Mouse (Mus musculus): Measurements from ENCODE around the gene Fam25c.
"Not testable (repeated sequence)": the region's sequence is repeated elsewhere in the genome, so short reads cannot be mapped to it uniquely, and the experiment has no call there.

The Fam25c gene

DNA sequence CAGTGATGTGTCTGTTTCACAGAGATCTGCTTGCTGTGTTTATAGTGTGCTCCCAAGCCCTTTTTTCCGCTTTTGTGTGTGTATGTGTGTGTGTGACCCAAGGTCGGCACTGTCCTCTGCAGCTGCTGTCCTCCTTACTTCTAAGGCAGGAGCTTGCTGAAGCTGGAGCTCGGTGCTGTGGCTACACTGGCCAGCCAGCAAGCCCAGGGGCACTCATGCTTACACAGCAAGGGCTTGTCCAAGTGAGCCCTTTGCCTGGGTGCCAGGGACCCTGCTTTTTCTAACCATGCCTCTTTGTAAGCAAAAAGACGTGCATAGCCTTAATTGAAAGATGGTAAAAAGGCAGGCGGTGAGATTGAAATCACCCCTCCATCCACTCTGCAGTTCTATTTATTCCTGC is 22.8 kb downstream of the Fam25c start:
- DNase-seq (ENCODE audit: extremely low read depth, insufficient read length, low spot score): no peak

DNA sequence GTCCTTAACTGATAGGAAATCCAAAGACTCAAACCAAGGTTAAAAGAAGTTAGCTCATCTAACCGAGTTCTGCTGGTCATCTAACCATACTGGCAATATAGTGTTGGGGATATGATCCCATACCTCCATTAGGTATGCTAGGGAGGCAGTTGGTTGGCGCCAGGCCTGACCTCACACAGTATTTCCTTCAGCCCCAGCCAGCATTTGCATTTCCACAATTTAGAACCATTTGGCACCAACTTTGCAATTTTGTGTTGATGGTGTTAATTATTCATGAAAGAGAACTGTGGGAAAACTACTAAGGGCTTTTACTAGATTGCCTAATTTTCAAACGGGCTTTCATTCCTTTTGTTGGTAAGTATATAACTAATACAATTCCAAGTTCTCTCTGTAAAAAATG is 23.3 kb downstream of the Fam25c start:
- DNase-seq (ENCODE audit: extremely low read depth, insufficient read length, low spot score): no peak

DNA sequence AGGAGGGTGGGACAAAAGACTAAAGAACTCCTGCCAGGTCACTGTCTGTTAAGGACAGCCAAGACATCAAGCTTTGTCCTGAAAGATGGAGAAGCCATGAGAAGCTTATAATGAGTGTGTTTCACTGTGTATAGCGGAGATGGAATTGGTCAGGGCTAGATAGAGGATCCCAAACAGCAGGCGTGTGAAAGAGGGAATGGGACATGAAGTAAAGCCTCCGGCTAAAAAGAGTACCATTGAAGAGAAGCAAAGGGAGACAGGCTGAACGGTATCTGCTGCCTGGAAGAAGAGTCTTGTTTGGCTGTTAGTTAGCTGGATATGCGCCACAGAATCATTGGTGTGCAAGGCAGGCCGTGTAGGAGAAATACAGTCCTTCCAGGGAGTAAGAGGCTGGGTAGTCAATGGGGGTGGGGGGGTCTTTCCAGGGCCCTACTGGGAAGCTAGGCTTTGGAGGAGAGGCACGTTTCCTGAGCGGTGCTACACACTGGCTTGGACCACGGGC is 24.5 kb downstream of the Fam25c start:
- DNase-seq (ENCODE audit: extremely low read depth, insufficient read length, low spot score): no peak

DNA sequence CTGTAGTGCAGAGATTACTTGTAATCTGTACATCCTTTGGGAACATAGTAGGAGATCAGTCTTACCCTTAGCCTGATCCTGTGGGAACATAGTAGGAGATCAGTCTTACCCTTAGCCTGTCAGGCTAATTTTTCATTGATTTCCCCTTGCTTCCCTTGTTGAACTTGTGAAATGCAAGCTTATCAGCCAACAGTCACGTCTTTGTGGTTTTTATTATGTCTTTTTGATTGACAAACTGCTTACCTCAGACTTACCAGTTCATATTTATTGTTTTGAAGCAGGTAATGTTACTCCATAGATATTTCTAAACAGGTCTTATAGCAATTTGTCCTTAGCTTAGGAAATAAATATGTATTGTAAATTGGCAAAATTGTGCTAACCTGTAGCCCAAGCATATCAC is 27.6 kb downstream of the Fam25c start:
- DNase-seq (ENCODE audit: extremely low read depth, insufficient read length, low spot score): no peak

DNA sequence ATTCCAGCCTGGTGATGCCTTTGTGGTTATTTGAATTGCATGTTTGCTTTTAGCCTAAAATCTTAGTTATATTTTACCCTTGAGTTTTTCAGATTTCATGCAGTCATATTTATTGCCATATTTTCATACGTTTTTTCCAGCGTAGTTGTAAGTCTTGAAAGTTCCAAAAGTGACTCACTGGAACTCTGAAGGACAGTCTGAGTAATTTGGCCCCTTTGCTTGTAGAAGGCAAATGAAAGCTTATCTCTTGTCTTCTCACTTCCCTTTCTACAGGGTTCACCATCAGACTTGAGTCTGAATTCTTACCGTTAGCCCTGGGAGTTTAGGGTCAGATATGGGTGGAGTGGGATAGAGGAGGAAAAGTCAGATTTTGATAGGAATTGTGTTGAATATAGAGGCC is 28.6 kb downstream of the Fam25c start:
- no peak for DNase-seq (ENCODE audit: extremely low read depth, insufficient read length, low spot score)

DNA sequence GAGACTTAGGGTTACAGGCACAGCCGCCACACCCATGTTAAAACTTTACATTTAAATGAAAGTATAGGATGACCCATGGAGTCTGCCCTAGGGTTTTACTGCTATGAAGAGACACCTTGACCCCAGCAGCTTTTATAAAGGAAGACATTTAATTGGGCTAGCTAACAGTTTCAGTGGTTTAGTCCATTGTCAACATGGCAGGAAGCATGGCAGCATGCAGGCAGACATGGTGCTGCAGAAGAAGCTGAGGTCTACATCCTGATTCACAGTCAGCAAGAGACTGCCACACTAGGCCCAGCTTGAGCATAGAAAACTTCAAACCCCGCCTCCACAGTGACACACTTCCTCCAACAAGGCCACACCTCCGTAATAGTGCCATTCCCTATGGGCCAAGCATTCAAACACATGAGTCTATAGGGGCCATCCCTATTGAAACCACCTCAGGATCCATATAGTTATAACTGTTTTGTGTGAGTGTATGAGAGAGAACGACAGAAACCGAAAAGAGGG is 31.6 kb downstream of the Fam25c start:
- DNase-seq (ENCODE audit: extremely low read depth, insufficient read length, low spot score): no peak

DNA sequence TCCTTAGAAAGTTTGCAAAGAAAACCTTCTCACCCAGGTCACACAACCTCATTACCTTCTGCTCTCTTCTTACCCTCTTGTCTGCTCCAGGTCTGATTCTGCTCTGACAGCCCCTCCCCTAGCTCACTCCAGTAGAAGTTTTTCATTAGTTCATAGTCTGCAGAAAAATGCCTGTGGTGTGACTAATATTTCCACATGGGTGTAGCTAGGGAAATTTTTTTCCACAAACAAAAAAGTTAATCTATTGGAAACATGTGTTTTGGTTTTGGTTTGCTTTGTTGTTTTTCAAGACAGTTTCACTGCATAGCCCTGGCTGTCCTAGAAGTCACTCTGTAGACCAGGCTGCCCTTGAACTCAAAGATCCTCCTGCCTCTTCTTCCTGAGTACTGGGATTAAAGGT is 37.1 kb downstream of the Fam25c start:
- DNase-seq (ENCODE audit: extremely low read depth, insufficient read length, low spot score): peak; percentile 53

DNA sequence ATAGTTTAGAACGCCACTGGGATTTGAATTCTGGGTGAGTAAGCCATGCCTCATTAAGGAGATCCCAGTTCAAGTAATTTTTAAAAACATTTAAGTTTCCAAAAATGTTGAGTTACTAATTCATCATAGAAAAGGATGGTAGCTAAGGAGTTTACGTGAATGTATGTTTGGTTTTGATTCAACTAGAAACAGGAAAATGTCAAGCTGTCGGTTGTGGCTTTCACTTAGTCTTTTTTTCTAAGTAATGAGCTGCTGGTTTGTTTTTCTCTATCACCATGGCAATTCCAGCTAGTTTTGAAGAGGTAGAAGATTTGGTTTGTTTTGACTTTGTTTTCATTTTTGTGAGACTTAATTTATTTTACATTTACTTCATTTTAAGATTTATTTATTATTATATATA is 37.8 kb downstream of the Fam25c start:
- DNase-seq (ENCODE audit: extremely low read depth, insufficient read length, low spot score): no peak

DNA sequence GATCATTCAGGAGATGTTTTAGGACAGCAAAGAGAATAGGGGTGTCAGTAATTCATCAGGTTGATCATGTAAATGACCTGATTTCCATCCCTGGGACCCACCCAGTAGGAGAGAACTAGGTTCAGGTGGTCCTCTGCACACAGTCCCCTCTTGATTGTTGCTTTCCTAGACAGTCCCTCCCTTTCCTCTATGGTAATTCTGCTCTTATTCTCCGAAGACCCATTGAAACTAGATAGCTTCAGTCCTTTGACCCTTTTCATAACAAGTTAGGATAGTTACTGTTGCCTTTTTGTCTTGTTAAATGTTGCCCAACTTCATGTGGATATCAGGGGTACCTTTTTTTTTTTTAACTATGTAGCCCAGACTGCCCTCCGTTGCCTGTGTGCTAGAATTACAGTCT is 38.9 kb downstream of the Fam25c start:
- DNase-seq (ENCODE audit: extremely low read depth, insufficient read length, low spot score): no peak

DNA sequence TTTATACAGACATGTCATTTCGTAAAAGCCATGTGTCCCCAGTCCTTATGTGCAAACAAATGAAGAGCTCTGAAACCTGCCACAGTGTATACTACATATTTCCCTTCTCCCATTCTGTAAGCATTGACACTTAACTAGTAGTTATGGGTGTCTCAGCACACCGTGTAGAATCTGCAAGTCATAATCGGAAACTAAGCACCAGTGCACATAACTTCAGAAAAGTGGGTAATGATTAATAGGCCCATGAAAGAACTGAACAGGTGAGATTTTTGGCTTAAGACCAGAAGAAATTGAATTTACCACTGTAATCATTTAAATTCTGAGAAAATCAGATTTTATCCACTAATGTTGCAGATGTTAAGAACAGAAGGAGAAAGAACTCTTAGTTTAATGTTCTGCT is 40.4 kb downstream of the Fam25c start:
- no peak for DNase-seq (ENCODE audit: extremely low read depth, insufficient read length, low spot score)

DNA sequence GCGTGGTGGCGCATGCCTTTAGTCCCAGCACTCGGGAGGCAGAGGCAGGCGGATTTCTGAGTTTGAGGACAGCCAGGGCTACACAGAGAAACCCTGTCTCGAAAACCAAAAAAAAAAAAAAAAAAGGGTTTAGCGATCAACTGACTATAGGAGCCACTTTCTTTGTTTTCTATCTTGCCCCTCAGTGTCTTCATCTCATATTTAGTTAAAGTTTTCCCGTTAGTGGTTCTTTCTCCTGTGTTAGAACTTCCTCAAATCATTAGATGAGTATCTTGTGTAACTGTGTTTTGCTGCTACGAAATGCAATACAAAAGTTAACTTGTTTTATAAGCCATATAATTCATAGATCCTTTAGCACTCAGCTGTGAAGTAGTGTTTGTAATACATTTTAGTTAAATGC is 40.9 kb downstream of the Fam25c start:
- DNase-seq (ENCODE audit: extremely low read depth, insufficient read length, low spot score): not testable (repeated sequence)

DNA sequence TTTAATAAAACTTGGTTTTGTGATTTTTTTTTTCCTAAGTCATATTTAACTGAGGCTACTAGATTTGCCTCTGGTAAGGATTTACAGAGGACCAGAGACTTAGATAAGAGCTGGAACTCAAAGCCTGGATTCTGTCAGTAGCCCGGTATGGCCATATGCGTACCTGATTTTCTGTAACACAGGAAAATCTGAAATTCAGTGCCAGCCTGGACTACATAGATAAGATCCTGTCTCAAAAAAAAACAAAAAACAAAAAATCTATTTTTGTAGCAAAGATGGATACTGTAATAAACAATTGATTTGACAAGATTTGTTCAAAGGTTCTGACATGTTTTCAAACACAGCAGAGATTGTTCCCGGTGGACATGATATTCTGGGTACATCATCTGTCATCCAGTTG is 41.6 kb downstream of the Fam25c start:
- DNase-seq (ENCODE audit: extremely low read depth, insufficient read length, low spot score): no peak

DNA sequence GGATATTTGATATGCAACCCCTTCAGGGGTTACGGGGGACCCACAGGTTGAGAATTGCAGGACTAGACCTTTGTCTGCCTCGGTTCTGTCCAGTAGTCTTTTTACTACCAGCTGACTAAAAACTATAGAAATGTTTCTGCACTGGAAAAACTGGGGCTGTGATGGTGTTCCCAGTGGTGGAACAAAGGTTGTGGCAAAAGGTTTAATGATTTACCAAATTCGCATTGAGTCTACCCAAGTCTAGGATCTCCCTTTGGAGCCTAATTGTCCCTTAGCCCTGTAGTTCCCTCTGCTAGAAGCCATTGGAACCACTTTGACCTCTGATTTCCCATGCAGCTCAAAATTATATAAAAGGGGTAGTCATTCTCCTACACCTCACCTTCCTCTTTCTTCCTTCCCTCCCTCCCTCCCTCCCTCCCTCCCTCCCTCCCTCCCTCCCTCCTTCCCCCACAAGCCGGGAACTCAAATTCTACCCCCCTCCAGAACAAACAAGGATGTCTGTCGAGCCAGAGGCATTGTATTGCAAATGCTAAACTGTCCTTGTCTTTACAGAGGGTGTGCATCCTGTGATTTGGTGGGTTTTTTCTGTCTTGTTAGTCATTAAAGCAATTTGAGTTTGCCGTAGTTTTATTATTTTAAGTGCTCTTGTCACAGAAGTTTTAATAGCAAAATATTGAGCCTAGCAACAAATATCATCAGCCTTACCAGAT is 42.7 kb downstream of the Fam25c start:
- DNase-seq (ENCODE audit: extremely low read depth, insufficient read length, low spot score): no peak

DNA sequence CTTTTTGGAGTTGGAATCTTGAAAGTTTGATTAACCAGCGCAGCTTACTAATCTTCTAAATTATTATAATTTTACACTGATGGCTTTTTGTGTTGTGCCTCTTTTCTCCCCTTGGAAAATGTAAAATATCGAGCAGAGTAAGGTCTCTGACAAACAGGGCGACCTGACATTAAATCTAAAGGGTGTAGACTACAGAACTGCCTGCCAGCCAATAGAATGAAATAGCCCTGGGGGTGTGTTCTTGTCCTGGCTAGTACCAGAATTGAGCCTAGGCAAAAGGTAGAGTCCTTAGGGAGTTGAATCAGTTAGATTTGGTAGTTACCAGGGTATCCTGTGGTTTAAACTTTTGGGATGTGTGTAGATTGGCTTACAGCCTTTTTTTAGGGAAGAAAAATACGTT is 43.5 kb downstream of the Fam25c start:
- no peak for DNase-seq (ENCODE audit: extremely low read depth, insufficient read length, low spot score)

DNA sequence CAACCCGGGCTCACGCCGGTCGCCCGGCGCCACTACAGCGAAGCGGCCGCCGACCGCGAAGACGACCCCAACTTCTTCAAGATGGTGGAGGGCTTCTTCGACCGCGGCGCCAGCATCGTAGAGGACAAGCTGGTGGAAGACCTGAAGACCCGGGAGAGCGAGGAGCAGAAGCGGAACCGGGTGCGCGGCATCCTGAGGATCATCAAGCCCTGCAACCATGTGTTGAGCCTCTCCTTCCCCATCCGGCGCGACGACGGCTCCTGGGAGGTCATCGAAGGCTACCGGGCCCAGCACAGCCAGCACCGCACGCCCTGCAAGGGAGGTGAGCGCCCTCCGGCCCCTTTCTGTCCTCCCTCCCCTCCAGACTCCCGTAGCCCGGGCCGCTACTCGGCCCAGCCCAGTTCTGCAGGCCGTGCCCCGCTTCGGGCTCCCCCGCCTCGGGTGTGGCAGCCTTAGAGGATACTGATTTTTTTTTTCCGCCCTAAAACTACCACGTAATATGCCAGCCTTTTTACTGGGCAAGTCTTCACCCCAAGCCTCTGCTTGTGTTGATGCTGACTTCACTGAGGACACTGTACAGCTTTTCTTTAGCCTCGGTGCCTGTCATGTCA is 44.1 kb downstream of the Fam25c start:
- DNase-seq (ENCODE audit: extremely low read depth, insufficient read length, low spot score): peak; percentile 72

DNA sequence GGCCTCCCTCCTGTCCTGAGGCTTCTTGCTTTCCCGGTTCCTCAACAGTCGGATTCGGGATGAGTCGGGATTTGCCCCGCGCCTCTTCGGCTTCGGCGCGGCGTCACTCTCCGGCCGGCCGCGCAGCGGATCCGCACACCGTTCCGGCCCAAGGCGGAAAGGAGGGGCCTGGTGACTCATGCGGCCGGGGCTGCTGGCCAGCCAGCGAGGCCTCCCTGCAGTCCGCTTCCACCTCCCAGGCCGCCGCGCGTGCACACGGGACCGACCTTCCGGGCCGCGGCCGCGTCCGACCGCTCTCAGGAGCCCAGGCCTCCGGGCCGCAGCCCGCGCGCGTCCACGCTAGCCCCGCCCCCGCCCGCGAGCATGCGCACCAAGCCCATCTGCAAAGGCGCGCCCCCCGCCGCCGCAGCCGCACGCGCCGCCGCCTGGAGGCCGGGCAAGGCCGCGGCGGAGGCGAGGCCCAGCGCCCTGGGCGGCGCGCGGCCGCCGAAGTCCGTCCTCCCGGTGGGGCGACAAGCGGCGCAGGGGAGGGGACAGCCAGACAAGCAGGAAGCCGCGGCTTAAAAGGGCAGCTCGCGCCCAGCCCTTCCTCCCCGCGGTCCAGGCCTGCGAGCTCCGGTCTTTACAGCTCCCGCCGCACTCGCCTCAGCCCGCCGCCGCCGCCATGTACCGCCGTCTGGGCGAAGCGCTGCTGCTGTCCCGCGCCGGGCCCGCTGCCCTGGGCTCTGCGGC is 44.8 kb downstream of the Fam25c start, which contains the start of the genes Shld2 and Glud1:
TSS of gene Shld2 (minus strand) at position 260 of the 732 bp plus-strand sequence.
TSS of gene Glud1 (plus strand) at position 494 of the 732 bp plus-strand sequence.
- peak; percentile 98 for DNase-seq (ENCODE audit: extremely low read depth, insufficient read length, low spot score)

DNA sequence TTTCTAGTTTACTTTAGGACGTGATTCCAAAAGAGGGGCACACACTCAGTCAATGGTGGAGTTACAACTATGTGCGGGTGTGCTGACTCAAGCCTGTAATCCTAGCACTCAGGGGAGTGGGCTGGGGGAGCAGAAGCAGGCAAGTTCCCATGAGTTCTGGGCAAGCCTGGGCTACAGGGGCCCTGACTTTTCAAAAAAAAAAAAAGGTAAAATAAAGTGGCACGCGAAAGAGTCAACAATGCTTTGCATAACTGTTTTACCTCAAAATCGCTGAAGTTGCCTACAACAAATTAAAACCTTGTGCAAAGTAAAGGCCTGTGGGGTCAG is 45.4 kb downstream of the Fam25c start:
- DNase-seq (ENCODE audit: extremely low read depth, insufficient read length, low spot score): no peak

DNA sequence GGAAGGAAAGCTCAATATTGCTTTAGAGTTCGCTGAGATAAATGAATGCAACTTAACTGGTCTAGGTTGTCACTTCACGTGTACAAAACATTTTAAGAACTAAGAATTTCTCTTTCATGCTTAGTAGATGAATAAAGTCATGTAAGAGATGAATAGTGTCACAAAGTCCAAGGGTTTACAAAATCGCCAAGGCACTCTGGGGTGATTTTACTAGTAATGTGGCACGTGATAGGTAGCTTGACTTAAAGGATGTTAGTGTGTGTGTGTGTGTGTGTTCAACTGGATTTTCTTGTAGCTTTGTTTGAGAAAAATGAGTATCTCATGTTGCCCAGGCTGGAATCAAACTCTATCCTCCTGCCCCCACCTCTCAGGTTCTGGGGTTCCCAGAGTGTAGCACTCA is 46.0 kb downstream of the Fam25c start:
- DNase-seq (ENCODE audit: extremely low read depth, insufficient read length, low spot score): no peak

DNA sequence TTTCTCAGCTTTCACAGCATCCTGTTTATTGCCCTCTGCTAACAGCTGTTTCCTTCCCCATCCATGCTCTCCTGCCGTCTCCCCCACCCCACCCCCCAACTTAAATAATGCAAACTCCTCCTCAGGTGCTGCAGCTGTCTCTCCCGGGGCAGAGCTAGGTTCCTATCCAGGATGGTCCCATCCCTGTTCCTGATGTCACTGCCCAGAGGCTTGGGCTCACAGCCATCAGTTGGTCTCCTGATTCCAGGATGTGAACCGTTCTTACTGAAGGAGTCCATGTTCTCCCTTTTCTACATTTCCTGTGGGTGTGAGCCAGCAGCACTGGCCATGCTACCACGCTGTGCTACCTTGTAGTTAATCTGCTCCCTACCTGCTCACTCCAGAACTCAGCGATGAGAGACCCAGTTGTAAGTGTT is 52.0 kb downstream of the Fam25c start:
- DNase-seq (ENCODE audit: extremely low read depth, insufficient read length, low spot score): no peak

DNA sequence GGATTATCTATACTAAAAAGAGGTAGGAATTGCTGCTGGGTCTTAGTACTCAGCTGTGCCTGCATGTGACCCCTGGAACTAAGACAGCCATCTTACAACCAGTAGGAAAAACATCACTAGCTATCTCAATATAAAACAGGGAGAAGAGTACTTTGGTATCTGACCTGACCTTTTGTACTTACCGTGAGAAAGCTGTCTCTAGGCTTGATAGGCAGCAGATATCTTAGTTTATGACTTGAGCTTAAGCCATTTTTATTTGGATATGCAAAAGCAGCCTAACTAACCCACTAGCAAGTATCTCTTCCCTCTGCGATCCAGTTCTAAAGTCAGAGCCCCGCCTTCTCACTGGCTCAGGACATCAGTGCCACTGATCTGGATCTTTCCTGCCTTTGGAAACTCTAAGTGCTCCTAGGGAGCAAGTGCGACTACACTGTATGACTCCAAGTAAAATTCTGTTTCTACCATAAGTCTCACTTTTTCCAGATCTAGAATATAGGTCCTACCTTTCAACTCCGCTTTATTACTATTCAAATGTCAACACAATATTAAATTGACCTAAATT is 52.5 kb downstream of the Fam25c start:
- no peak for DNase-seq (ENCODE audit: extremely low read depth, insufficient read length, low spot score)
